Mouse (Mus musculus): Measurements from ENCODE around the gene Gpr162.
A peak's percentile ranks its signal among the peaks of the same experiment; 100 is the strongest.
"Not testable (repeated sequence)": the region's sequence is repeated elsewhere in the genome, so short reads cannot be mapped to it uniquely, and the experiment has no call there.

Gpr162 gene

DNA sequence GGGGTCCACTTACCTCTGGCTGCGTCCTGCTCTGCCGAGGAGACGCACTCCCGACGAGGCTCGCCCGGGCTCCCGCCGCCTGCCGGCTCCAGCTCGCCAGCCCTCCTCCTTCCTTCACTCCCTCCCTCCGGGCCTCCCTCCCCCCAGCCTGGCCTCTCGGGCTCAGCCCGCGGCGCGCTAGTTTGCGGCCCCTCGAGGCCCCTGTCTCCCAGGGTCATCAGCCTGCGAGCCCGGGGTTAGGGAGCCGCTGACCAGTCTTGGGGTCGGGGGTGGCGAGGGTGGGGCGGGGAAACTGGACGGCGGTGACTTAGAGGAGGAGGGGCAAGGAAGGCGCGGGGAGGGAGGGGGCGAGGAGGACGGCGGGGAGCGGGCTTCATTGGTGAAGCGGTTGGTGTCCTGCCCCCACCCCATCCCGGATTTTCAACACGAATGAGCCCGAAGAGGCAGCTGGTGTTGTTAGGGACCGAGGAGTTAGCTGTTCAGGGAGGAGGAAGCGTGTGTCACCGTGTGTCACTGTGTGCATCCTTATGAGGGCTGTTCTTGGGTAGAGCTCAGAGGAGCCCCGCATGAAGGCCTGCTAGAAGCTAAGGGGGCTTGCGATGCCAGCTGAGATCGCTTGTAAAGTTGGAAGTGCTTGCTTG lies at the start of gene Gpr162:
Gpr162 (minus strand) TSS at position 326 of the 641 bp plus-strand sequence.
- peak; percentile 54 for DNase-seq

DNA sequence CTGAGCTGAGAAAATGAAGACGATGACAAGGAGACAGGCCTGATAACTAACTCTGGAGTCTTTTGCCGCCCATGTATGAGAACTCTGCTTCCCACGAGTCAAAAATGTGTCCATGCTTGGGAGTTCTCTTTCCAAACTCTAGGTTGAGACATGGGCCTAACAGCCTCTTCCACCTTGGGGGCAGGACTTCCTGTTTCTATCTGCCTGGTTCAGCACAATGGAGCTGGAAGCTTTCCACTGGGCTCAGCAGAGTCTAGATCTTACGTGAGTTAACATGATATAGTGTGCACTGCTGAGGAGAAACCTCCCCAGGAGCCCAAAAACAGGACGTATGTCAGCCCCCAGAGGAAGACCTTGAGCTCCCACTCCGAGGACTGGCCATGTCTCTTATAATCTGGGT lies 49.4 kb upstream of the Gpr162 start:
- no peak for DNase-seq

DNA sequence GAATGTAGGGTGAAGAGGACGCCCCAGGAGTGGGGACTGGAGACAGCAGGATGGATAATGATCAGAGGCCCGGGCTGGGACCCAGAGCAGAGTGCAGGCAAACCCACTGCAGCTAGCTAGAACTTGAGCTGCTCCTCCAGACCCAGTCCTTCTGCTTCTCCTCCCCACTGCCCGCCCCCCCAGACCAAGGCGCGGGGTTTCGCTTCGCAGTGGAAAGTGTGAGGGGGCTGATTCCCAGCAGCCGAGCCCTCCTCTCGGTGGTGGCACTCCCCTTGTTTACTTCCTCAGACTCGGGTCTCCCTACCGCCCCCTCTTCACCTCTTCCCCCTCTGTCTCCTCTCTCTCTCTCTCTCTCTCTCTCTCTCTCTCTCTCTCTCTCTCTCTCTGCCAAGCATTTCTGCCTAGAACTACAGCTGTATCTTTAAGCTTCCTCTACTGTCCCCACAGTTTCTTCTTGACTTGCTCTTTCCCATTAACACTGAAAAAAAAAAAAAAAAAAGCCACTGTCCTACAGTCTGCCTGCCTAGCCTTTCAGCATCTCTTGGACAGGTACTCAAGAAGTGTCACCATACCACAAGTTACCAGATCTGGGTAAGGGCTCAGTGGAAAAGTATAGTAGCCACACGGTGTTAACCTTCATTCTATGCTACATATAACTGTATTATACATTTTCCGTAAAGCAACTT lies 47.9 kb upstream of the Gpr162 start, which contains the start of gene Lag3:
Lag3 (minus strand) TSS at position 173 of the 686 bp plus-strand sequence.
- DNase-seq, result no peak

DNA sequence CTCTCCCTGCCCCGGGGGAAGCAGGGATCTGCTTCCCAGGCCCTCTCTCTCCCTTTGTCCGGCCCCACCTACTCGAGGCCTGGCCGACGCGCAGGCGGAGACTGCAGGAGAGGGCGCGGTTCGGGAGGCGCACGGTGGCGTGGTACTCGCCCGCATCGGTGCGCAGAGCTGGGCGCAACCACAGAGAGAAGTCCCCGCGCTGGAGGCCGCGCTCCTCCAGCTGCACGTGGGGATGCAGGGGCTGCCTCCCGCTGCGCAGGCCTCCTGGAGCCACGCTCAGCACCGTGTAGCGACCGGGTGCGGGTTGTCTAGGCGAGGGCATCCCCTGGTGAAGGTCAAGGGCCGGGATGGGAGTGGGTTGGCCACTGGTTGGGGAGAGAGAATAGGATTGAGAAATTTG lies 46.2 kb upstream of the Gpr162 start:
- no peak for DNase-seq

DNA sequence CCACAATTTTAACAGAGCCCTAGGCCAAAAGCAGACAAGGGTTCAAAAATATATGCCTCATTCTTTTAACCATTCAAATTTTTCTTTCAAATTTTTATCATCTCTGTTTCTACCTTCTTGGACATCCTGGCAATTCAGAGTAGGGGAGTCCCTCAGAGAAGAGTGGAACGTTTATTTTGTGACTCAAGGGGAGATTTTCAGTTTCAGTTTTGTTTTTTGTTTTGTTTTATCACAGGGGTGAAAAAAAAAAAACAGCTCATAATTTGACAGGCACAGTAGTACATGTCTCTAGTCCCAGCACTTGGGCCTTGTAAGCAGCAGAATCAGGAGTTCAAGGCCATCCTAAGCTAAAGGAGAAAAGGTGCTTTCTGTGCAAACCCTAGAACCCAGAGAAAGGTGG lies 44.0 kb upstream of the Gpr162 start:
- DNase-seq, result no peak

DNA sequence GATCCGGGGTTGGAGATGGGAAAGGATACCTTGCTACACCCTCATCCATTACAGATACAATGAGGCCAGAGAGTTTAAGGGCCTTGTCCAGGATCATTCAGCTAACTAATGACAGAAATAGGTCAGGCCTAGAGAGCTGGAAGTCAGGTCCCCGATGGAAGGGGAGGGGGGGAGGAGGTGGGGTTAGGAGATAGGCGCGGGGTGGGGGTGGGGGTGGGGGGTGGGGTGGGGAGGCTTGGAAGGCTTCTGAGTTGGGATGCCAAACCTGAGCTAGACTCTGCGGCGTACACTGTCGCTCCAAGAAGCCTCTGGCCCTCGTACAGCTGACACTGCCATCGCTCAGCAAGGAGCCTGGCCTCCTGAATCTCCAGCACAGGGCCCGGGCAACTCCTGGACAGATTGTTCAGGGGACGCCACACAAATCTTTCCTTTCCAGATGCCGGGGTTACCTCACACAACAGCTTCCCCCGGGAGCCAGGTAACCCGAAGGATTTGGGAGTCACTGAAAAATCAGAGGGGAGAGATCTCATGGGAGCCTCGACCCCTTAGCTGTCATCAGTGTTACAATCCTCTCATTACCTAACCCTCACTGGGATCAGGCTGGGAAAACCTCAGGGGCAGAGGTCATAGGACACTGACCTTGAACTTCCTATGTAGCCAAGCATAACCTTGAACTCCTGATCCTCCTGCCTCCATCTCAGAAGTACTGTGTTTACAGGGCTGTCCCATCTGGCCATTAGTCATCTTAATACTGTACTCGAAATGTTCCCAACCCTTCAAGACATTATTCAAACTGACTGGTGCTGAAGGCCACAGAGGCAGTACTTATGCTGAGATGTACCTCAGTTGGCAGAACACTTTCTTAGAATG lies 41.4 kb upstream of the Gpr162 start:
- DNase-seq, result no peak

DNA sequence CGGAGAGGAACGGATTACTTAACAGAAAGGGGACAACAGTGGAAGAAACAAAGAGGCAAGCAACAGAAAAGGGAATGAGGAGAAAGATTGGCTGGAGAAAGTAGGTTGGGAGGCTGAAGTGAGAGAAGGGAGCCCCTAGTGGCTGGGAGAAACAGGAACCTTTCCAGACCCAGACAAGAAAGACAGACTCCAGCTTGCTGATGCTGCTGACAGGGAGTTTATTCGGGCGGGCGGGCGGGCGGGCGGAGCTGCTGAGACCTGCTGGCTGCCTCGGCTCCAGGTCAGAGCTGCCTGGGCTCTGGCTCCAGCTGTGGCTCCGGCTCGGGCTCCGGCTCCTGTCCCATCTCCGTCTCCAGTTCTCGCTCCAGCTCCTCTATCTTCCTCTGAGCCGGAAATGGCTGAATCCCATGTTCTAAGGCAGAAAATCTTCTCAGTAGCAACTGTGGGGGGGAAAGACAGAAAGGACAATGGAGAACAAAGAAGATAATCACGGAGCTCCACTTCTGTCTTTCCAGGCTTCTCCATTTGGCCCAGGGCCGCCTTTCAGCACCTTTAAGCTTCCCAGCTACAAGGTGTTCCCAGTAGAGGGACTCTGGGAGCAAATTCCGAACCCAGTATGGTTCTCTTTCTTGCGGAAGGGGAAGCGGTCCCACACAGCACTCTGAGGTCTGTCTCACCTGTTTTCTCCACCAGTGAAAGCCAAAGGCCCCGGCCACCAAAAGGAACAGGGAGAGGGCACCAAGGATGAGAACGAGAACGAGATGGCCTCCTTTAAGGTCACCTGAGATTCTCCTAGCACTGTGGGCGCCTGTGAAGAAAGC lies 40.6 kb upstream of the Gpr162 start:
- peak; percentile 64 for DNase-seq

DNA sequence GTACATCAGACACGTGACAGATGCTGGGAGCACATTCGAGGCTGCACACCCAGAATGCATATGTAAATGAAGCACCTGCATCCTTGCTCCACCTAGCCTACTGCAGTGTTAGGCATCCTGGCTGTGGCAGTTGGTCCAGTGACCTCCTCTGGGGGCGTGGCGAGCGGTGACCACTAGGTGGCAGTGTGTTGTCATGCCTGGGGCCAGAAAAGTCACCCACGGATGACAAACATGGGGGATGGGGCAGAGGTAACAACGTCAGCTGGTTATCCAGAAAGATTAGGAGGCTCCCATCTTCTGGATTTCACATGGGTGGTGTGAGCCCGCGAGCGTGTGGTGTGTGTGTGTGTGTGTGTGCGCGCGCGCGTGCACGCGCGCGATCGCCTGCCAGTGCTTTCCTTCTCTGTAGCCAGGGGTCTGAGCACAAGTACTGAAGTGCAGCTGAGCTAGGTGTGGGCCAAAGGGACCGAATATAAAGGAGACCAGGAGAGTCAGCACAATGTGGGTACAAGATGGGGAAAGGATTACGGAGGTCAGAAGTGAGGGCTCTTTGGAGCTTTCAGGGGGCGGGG lies 39.9 kb upstream of the Gpr162 start:
- peak; percentile 93 for DNase-seq

DNA sequence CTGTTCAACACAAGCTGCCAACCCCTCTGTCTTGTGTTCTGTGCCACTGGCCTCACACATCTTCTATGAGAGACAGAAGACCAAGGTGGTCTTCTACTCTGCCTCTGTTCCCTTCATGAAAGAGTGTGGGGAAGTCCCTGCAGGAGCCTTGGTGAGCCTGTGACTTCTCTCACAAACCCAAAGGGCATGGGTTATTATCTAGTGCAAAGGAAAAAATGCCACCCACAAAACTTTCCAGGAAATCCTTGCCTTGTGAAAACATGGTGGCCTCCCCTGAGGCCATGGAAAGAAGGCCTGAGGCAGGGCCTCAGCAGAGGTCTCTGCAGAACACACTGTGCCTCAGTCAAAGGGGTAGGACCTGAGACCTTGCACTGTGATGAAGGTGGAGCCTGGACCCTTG lies 38.1 kb upstream of the Gpr162 start:
- no peak for DNase-seq

DNA sequence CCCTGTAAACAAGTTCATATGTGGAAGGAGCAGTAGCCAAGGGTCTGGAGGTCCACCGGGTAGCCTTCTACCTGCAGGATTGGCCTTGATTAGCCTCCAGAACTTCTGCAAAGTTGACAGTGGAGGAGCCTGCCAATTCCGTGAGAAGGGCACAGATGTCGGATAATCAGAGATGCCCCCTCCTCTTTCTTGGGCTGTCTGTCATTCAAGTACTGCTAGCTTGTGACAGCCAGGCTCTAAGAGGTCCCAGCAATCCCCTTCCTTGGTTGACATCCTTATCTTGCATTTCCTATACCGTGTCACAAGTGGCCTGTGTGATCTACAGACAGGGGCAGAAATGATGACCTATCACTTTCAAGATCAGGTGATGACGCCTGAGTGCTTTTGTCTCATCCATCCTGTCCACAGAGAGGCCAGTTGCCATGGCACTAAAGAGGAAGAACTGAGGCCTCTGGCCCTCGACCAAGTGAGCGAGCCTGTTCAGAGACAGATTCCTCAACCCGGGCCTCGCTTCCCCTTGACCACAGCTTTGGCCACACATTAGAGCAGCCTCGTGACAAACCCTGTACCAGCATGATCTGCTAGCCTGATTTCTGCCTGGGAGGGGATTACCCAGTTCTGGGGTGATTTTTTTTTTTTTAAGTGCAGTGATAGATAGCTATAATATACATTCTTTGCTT lies 37.2 kb upstream of the Gpr162 start:
- DNase-seq, result no peak

DNA sequence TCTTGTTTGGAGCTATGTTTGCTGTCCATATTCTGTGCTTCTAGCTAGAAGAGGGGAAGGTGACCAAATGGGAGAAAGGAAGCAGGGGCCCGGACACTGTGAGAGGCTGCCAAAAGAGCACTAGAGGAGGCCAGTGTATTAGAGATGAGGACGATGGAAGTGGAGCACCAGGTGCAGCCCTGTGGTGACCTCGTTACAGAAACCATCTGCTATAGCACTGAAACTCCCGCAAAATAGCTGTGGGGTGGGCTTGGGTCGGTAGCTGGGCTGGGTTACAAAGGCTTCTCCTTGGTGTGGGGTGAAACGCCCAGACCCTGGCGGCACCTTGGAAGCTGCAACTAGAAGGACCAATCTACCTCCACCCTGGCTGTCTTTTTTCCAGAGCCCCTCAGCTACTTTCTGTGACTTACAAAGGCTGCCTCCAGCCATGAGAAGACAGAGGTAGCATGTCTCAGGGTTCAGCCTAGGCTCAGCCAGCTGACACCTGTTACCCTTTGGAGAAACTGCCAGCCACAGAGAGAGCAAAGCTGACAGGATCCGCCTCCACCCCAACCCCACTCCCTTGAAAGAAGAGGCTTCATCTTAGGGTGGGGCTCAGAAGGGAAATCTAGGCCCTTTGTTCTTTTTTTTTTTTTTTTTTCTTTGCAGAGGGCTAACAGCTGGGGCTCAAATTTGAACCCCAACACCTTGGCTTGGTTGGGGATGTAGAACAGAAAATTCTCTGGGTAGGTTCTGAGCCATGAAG lies 36.4 kb upstream of the Gpr162 start:
- no peak for DNase-seq

DNA sequence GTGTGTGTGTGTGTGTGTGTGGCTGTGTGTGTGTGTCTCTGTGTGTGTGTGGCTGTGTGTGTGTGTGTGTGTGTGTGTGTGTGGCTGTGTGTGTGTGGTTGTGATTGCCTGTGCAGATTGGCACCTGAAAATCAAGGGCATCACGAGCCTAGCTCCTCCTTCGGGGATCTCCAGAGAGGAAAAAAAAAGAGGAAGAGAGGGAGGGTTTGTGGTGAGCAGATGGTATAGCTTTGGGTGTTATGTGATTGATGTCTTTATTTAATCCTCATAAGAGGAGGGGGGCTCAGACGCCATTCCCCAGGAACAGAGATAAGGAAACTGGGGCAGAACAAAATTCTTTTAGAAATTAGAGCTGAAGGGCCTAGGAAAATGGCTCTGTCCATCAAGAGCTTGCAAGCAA lies 34.6 kb upstream of the Gpr162 start:
- DNase-seq, result no peak

DNA sequence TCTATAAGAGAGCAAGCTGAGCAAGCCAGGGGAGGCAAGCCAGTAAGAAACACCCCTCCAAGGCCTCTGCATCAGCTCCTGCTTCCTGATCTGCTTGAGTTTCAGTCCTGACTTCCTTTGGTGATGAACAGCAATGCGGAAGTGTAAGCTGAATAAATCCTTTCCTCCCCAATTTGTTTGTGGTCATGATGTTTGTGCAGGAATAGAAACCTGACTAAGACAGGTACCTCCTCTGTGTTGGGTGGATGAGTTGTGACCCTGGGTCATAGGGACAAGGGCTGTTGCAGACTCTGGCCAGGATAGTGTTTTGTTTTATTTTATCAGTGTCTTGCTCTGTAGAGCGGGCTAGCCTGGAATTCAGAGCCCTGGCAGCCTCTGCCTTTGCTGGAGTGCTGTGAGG lies 30.3 kb upstream of the Gpr162 start:
- not testable (repeated sequence) for DNase-seq

DNA sequence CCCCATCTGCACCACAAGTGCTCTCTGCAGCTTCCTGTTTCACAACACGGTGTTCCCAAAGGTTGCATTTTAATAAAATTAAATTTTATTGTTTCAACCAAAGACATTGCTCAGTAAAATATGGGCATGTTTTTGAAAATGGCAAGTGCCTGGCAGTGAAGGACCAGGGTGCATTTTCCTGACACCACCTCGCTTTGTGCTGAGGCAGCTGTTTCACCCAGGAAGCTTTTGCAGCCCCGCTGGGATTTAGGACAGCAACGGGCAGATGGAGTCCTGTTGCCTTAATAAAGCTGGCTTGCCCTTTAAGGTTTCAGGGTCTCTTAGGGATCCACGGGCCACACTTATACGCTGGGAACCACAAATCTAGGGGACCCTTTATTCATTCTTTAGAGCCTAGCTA lies 27.2 kb upstream of the Gpr162 start:
- DNase-seq, result no peak

DNA sequence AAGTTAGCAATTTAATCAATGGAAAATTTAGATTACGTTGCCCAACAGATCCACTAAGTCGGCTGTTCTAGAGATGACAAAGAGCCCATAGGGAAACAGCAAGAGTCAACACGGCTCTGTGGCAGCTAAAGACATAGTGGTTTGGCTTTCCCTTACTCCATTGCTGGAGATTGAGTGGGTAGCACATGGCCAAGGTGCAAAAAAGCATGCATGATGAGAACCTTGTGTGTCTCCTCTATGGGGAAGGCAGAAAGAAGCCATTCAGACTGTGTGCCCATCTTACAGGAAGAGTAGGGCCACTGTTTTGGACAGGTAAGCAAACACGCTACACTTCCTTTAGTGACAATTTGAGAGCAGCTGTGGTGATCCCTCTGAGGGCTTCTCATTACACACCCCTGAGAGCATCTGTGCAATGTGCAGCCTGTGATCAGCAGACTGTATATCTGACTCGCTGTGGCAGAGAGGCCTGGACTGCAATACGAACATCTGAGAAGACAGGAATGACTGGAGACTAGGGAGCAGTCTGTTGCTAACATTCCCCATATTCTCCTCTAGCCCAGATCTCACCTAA lies 24.9 kb upstream of the Gpr162 start:
- DNase-seq, result no peak

DNA sequence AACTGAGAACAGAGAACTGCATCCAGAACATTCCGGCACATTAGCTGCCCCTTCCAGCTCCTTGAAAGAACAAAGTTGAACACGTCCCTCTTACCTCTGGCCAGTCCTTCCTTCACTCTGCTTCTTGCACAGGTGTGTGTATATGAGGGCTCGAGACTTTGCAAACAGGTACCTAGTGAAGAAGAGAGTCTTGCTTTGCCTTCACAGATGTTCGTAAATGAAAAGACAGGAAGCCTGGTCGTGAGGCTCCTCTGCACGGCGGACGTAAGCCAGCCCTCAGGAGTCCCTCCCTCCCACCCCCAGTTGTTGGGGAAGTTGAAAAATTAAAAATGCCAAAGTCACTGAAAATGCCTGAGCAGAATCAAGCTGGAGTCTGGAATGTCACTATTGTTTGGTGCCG lies 24.2 kb upstream of the Gpr162 start, which contains the start of gene Cd4:
Cd4 (minus strand) TSS at position 236 of the 400 bp plus-strand sequence.
- DNase-seq, result no peak

DNA sequence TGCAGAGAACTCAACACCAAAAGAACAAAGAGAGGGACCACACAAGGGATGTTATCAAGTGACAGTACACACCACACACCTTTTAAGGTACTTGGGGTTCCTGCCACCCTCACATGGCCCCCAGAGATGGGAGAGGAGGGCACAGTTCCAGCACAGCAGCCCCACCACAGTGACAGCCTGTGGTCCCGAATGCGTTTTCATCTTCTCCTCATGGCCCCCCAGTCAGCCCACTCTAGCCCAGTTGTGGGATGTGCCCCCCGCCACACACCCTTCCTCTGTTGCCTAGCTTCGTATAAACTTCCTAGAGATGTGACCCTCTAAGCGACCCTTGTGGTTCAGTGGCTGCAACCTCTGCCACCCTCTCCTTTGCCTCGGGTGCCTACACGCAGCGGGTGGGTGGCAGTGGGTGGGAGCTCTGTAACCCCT lies 22.2 kb upstream of the Gpr162 start:
- DNase-seq, result no peak

DNA sequence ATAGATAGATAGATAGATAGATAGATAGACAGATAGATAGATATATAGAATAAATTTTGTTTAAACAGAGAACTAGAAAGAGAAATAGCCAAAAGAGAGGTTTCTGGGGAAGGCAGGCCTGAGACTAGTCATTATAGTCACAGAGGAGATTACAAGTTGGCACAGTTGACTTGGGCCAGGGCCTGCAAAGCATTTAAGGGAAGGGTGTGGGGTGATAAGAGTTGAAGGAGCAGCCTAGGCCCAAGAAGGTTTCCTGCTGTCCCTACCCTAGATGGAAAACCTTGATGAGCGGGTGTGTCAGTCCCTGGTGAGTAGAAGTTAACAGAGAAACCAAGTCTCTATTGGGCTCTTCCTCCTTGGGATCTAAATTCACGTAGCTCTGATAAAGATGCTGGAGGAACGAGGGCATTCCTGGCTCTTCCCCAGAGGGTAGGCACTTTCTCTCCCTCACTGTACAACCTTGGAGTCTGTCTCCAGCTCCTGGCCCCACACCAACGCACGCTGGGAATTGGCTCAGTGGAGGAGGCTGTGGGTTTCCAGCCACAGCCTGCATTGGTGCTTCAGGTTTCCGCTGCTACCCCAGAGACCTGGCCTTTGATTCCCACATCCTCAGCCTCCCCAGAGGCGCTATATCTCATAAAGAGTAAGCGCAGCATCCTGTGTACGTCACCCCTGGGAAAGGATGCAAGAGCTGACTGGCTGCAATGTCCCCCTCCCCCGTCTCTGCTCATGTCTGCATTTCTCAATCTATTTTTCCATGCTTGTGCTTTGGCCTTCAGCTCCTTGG lies 21.1 kb upstream of the Gpr162 start:
- no peak for DNase-seq

DNA sequence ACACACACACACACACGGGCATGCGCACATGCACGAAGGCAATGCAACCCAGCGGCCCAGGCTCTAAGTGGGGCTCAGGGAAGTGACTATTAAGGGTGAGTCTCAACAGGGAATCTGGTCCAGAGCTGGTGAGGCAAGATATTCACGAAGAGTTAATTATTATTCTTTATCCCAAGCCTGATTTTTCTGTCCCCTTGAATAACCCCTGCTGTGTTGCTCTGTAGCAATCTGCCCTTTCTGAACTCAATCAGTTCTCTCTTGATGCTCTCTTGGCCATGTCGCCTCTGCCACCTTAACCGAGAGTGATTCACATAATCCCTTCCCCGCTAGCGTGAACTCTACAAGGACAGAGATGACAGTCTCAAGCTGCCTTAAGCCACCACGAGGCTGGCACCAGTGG lies 19.6 kb upstream of the Gpr162 start:
- DNase-seq, result no peak

DNA sequence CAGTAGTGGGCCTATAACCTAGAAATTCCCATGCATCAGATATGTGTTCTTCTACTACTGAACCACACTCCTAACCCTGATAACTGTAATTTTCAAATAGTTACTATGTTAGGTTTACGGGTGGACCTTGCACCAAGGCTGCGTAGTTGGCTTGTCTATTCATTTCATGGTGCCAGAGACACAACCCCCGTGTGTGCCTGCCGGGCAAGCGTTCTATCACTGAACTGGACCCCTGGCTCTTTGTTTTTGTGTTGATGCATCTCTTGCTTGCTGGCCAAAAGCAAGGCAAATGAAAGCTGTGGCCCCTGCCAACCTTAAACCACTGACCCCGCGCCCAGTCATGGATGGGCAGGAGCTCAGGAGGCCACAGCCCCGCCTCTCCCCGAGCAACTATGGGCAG lies 18.0 kb upstream of the Gpr162 start:
- no peak for DNase-seq
